Mouse (Mus musculus) fat pad, adult 2 months (tissue): Measurements from ENCODE around the gene Lrrc45.
"Not testable (repeated sequence)": the region's sequence is repeated elsewhere in the genome, so short reads cannot be mapped to it uniquely, and the experiment has no call there.

Source experiments
- DNase-seq: peaks from one replicate; pipeline ENCODE4 v3.0.0-alpha.2; 2011; ENCODE audit warnings: low read depth, low spot score; ENCODE audit errors: extremely low read depth

The Lrrc45 gene

DNA sequence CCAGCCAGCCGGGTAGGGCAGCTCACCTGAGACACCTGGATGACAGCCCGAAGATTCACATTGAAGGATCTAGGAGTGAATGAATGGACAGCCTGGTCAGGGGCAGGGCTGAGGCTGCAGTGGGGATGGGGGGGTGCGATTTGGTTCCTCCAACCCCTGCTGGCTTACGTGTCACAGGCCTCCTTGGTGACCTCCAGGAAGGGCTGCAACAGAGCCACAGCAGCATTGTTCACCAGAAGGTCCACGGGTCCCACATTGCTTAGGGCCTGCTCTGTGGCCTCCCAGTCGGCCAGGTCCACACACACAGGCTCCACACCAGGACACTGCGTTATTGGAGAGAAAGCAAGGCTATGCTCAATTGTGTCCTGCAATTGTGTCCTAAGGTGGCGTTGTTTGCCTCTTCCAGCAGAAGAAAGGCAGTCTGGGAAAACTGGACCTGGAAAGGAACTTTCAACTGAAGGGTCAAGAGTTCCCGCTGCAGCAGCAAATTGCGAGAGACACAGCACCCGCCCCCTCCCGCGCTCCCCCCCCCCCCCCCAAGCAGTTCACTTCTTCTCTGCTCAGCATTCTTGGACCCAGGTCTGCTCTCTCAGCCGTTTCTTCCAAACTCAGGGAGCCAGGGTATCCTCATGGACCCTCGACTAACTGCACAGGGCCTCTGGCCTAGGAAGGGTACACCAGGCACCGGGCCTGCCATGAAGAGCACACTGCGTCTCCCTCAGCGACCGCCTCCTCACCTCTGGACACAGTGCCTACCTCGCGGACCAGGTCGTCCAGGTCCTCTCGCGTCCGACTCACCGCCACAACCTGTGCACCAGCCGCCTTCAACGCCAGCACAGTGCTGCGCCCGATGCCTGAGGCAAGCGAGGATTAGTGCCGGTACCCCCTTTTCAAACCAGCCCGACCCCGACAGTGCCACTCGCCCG lies 12.8 kb downstream of the Lrrc45 start:
- no peak for DNase-seq

DNA sequence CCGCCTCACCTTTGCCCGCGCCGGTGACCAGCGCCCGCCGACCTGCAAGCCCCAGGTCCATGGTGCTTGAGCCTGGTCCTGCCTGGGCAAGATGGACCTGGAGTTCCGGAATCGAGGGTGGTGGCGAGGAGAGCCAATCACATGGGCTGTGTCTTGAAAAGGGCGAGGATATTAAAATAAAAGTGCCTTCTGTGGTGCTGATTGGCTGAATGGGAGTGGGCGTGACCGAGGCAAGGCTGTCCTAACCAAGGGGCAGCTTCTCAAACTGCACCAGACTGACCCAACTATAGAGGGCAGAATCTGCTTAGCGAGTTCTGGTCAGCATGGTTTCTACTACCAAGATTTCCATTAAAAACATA lies 13.4 kb downstream of the Lrrc45 start, which contains the start of gene Dcxr:
Gene Dcxr, minus strand, starts transcription at position 113 of the 359 bp plus-strand sequence.
- DNase-seq, result peak; percentile 76

DNA sequence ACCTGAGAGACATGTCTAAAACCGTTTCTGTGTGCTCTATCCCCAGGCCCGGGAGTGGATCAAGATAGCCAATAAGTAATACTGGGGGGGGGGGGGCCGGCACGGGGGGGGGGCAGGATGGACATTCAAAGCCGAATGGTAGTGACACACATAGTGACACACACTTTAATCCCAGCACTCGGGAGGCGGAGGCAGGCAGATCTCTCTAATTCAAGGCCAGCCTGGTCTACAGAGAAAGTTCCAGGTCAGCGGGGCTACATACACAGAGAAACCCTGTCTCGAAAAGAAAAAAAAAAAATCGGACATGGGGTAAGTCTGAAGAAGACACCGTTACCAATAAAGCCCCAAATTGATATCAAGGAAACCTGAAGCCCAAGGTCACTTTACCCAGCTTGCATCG lies 13.8 kb downstream of the Lrrc45 start:
- no peak for DNase-seq

DNA sequence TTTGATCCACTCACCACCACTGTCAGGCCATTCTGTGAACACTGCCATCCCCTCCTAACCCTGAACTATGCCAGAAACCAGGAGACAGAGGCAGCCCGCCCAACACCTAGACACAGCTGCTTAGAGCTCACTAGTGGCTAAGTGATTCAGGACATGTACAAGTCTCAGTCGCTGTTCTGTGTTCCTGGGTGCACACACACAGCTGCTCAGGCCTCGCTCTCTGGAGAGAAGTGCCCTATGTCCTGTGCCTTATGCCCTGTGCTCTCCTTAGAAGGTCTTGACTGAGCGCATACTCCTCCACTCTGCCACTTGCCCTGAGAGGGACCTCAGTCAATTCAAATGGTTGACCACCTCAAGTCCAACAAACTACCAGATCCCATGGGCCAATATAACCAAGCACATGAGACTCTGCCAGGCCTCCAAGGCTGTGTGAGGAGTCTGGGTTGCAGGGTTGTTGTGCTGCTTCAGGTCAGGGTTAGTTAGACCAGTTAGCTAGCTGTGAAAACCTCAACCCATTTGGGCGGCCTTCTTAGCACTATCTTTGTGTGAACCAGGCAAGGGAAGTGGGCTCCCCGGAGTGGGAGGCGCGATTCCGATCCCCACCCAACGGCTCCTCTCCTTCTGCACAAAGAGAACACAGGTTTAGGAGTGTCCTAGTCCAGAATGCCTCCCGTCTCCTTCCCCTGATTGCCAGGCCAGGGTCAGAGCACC lies 15.0 kb downstream of the Lrrc45 start:
- no peak for DNase-seq

DNA sequence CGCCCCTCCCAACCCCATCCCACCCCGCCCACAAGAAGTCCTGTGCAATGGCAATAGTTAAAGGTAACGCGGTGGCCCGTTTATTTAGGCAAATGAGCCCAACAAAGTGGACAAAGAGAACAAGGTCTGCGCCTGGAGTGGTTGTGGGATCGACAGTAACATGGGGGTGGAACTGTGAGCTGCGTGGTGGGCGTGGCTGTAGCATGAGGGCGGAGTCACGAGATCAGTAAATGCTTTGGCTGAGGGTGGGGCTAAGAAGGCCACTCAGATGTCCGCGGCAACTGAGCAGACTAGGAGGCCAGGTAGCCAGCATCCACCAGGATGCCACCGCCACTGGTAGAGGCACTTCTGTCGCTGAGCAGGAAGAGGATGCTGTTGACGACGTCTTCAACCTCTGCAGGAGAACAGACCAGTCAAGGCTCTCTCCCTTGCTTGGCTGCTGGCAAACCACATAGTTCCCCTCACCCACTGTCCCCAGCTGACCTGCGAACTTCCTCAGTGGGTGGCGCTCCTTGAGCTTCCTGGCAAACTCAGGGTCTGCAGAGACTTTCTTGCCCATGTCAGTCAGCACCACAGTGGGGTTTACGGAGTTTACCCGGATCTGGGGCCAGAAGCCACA lies 15.8 kb downstream of the Lrrc45 start:
- DNase-seq, result not testable (repeated sequence)

DNA sequence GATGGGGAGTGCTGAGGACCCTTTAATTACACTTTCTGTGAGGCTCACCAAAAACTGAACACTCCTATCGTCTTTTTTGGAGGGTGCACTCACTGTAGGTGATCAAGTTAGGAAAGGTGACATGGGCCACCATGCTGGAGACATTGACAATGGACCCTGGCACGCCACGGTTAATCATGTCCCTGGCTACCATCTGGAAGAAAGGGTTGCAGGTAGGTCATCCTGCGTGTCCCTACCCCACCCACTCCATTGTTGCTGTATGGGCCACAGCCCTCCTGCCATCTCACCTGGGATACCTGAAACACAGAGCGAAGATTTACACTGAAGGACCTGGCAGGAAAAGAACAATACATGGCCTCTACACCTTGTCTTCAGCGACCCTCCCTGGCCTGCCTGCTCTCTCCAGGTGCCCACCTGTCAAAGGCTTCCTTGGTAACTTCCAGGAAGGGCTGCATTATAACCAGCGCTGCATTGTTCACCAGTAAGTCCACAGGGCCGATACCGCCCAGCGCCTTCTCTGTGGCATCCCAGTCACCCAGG lies 16.7 kb downstream of the Lrrc45 start:
- DNase-seq, result no peak

DNA sequence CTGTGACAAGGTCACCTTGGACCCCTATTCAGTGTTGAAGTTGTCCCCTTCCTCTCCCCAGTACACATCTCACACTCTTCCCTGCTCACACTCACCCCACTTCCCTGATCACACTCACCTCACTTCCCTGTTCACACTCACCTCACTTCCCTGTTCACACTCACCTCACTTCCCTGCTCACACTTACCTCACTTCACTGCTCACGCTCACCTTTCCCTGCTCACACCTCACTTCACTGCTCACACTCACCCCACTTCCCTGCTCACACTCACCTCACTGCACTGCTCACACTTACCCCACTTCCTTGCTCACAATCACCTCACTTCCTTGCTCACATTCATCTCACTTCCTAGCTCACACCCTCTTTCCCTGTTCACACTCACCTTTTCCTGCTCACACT lies 17.7 kb downstream of the Lrrc45 start:
- DNase-seq, result no peak

DNA sequence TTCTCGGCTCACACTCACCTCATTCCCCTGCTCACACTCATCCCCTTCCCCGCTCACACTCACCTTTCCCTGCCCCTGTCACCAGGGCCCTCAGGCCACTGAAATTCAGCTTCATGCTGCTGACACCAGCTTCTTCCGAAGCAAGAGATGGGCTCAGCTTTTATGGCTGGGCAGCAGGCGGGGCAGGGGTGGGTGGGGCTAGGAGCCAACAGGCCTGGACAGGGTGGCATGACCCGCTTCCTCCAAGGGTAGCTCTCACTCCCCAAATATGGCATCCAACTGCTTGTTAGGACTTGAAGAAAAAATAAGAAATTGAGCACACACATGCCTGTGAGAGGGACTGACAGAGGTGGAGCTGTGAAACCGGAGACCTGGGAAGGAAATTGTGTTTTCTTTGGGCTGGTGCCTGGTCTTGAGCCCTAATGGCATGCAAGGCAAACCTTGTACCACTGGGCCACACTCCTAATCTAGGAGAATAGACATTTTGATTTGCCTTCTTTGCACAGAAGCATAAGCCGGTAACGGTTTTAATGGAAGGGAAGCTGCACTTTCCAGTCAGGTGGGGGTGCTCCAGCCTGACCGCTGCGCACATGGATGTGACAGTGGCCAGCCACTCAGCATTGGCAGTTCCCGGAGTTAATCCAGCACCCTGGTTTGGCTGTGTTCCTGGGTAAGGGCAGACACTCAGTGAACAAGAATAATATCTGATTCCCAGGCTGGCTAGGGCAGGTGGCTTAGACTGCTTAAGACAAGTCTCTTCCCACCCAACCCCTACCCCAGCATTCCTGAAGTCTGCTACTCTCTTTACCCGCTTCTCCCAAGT lies 18.3 kb downstream of the Lrrc45 start, which contains the start of gene Cbr2:
Gene Cbr2, minus strand, starts transcription at position 257 of the 823 bp plus-strand sequence.
- peak; percentile 81 for DNase-seq

DNA sequence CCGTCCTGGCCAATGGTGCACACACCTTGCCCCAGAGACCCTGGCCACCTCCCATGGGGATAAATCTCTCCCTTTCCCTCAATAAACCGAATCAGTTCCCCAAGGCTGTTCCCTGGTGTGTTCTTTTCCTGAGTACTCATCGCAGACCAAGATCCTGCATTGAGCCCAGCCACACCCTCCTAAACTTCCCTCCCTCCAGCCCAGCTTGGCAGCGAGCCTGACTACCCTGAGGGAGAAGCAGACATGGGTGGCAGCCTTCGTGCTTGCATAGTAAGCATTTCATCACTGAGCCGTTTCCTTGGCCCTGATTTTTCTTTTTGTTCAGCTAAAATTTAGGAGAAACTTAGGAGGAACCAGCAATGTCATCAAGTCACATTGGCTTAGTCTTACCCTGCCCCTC lies 19.8 kb downstream of the Lrrc45 start:
- DNase-seq, result no peak

DNA sequence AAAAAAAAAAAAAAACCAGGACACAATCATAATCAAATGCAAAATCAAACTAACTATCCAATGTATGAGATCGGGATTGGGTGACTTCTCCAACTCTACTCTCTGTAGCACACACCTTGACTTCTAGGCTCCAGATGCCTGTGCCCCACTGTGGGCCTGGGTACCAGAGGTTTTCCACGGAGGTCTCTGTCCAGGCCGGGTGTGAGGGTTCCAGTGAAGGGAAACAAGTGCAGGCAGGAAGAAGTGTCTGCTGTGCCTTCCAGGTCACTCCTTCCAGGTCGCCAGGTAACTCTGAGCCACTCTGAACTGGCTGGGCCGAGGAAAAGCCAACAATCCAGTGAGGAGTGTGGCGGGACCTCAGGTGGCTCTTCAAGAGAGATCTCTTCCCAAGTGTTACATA lies 22.7 kb downstream of the Lrrc45 start:
- no peak for DNase-seq

DNA sequence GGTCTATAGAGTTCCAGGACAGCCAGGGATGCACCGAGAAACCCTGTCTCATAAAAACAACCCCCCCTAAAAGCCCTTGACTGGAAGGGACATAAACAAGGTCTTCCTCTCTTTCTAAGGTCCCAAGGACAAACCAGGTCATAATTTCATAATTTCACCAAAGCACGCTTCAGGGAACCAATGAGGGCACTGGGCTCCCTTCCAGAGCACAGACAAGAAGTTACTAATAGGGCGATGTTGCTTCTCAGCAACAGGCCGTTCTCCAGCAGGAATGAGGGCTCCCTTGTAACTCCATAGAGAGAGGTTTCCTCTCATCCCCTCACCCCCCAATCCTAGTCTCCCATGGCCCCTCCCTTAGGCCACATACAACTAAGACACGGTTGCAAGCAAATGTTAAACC lies 27.3 kb downstream of the Lrrc45 start:
- no peak for DNase-seq

DNA sequence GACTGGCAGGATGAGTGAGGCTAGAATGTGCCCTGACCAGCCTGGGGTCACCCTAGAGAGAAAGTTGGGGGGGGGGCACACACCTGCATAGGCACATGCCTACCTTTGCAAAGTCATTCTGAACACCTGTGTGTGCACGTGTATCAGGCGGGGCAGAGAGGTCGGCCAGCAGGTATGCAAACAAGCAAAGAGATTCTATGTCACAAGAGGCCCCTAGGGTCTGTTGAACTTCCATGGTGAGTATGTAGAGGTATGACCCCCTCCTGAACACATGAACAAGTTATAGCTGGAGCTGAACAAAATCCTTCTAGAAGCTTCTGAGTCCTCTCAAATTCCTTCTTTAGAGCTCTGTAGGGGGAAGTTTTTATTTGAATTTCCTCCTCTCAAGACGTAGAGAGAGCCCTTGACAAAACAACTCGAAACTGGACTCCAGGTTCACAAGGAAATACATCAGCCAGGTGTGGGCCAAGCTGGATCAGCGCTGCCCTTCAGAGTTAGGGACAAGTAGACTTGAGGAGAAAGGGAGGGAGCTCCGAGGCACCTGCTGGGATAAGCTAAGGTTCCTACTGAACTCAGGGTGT lies 30.5 kb downstream of the Lrrc45 start:
- no peak for DNase-seq

DNA sequence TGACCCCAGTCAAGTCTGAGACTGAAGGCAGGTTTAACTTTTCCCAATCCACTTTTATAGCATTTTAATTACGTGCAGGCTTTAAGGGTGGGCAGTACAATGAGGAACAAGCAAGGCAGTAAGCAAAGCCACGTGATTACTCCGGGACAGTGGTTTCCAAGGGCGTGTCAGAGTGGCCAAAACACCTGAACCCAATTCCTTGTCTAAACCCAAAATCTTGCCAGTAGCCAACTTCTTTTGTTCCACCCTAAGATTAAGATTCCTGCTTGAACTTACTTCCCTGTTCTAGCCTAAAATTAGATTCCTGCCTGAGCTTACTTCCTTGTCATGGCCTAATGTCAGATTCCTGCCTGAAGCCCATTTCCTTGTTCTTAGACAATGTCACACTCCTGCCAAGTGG lies 34.2 kb downstream of the Lrrc45 start:
- no peak for DNase-seq

DNA sequence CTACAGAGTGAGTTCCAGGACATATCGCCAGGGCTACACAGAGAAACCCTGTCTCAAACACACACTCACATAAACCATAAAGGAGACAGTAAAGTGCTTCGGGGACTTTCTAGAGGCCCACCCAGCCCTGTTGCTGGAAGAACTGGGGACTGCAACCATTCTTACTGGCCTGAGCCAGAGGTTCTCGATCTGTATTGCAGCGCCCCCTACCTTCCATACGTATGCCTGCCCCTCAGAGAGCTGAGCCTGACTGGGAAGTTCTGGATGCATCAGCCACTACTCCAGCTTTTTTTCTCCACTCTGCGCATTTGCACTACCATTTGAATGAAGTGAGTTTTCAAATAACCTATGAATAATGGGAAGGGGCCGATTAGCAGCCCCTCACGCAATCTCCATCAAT lies 35.7 kb downstream of the Lrrc45 start:
- no peak for DNase-seq

DNA sequence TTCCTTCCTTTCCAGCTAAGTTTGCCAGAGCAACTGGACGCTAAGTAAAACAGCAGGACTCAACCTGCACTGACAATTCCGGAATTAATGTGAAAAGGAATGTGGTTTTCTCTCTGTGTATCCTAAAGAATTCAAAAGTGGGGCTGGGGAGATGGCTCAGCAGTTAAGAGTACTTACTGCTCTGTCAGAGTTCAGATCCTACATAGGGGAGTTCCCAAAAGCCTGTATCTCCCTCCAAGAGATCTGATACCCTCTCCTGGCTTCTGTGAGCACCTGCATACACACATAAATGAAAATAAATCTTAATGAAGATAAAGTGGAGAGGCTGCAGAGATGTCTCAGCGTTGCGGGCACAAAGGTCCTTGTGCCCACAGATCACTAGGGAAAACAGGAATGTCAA lies 37.9 kb downstream of the Lrrc45 start:
- no peak for DNase-seq

DNA sequence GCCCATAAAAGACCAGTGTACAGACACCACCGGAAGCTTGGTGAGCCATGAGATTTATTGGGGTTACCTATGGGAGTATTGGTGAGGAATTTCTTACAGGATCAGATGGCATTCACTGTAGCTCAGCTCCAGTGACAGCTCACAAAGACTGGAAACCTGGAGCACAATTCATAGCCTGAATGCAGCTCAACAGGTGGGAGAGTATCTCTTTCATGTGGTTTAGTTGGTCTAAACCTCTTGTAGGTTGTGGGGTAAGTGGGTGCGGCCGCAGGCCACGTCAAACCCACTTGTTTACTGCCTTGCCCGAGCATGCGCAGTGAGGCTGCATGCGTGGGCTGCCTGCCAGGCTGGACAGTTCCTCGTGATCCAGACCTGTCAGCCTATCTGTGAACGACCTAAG lies 46.5 kb downstream of the Lrrc45 start:
- DNase-seq, result no peak

DNA sequence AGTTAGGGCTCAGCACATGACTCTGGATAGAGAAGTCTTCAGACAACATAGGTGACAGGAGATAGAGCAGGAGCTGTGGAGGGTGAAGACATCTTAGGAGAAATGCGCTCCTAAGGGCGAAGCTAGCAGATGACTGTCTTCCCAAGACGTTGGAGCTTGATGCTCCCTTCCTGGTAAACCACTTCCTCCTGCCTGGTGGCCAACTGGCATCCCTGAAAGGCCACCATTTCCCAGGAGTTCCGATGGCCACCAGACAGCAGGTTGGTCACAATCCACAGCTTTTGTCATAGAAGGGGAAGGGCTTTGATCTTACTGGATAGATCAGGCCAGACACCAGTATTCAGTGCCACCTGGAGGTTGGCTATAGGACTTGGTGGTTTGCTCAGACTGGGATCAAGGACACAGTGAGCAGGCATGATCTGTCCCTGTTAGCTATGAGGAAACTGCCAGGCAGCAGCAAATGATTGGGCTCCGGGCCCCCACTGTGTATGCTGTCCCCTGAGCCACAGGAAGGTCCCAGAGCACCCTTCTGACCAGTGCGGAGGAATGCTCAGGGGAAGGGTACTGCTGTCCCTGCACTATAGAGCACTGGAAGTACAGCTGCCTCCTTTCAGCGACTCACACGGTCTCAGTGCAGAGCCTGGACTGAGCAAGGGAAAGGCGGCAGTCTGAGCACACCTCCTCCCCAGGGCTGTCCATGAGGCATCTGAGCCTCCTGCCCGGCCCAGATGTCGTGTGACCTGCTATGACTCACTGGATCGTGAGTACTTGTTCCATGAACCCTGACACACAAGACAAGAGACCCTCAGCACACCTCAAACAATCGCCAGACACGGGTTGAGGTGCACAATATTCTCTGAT lies 48.3 kb downstream of the Lrrc45 start:
- no peak for DNase-seq

DNA sequence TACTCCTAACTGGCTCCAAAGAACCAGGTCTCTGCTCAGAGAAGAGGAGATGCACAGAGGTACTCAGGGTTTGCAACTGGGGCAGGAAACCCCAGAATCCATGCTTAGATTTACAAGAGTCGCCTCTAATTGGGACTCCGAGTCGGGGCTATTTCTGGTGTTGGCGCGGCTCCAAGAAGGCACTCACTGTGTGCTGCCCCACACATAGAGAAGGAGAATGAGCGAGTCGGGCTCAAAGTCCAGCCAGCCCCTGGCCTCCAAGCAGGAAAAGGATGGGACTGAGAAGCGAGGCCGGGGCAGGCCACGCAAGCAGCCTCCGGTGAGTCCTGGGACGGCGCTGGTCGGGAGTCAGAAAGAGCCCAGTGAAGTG lies 48.9 kb downstream of the Lrrc45 start, which contains the start of gene Hmga1b:
Gene Hmga1b, plus strand, starts transcription at position 123 of the 370 bp plus-strand sequence.
- DNase-seq, result not testable (repeated sequence)
